Mouse (Mus musculus) T-cell, adult 2 months (primary cell): ENCODE data around the gene Krr1.

Experiments used
- DNase-seq: peaks from one replicate; pipeline ENCODE4 v3.0.0; 2022; ENCODE audit warnings: low spot score

Gene Krr1

GRCm38 (mm10) chr10:111972542-111973361 lies at the start of gene Krr1:
TSS of gene Krr1 (plus strand) at chr10:111972664.
- DNase-seq, result peak; percentile 91

GRCm38 (mm10) chr10:111923503-111924135 lies 48.8 kb upstream of the Krr1 start:
- DNase-seq, result no peak

GRCm38 (mm10) chr10:111924141-111924540 lies 48.3 kb upstream of the Krr1 start:
- peak; percentile 51 for DNase-seq

GRCm38 (mm10) chr10:111924716-111925488 lies 47.6 kb upstream of the Krr1 start:
- DNase-seq, result no peak

GRCm38 (mm10) chr10:111925489-111925860 lies 47.0 kb upstream of the Krr1 start:
- DNase-seq, result peak; percentile 57

GRCm38 (mm10) chr10:111932621-111933345 lies 39.7 kb upstream of the Krr1 start:
- DNase-seq, result no peak

- DNase-seq, result no peak
Measured at GRCm38 (mm10) chr10:111935207-111935606, 37.3 kb upstream of the Krr1 start.

GRCm38 (mm10) chr10:111936021-111936420 lies 36.4 kb upstream of the Krr1 start:
- DNase-seq, result no peak

- no peak for DNase-seq
Measured at GRCm38 (mm10) chr10:111936491-111937145, 35.8 kb upstream of the Krr1 start.

GRCm38 (mm10) chr10:111937146-111937534 lies 35.3 kb upstream of the Krr1 start:
- no peak for DNase-seq

GRCm38 (mm10) chr10:111943026-111943425 lies 29.4 kb upstream of the Krr1 start:
- no peak for DNase-seq

GRCm38 (mm10) chr10:111945563-111945962 lies 26.9 kb upstream of the Krr1 start:
- DNase-seq, result no peak

- DNase-seq, result no peak
Measured at GRCm38 (mm10) chr10:111948041-111948440, 24.4 kb upstream of the Krr1 start.

- DNase-seq, result no peak
Measured at GRCm38 (mm10) chr10:111949008-111949407, 23.5 kb upstream of the Krr1 start.

GRCm38 (mm10) chr10:111955836-111956235 lies 16.6 kb upstream of the Krr1 start:
- DNase-seq, result no peak

GRCm38 (mm10) chr10:111957271-111958045 lies 15.0 kb upstream of the Krr1 start:
- peak; percentile 52 for DNase-seq

- DNase-seq, result no peak
Measured at GRCm38 (mm10) chr10:111958046-111958421, 14.4 kb upstream of the Krr1 start.

- DNase-seq, result no peak
Measured at GRCm38 (mm10) chr10:111959353-111959752, 13.1 kb upstream of the Krr1 start.

GRCm38 (mm10) chr10:111960459-111960858 lies 12.0 kb upstream of the Krr1 start:
- DNase-seq, result no peak

- no peak for DNase-seq
Measured at GRCm38 (mm10) chr10:111966394-111966793, 6.1 kb upstream of the Krr1 start.

- DNase-seq, result no peak
Measured at GRCm38 (mm10) chr10:111971929-111972328, 535 bp upstream of the Krr1 start.
